7 mouse cellular contexts compared by ENCODE assay signal in genomic region chr5:125382673-125383558, GRCm38 (mm10). TPM values are rescaled to one million over a fixed set of nuclear protein-coding genes. Genes with fewer than 3 reads are reported as not detected.
DNase-seq lines count a peak whose midpoint lies in the region; ATAC-seq and TF ChIP-seq lines count a peak whose summit lies in the region.

No protein-coding gene starts in this region.

- WGBS in cerebellum, adult 2 months, result 32% methylated on average over 6 of the region's 6 CpGs
- WGBS in forebrain, embryonic 15.5 days, result 47% methylated on average over 6 of the region's 6 CpGs
- 48% methylated on average over 6 of the region's 6 CpGs for WGBS in intestine, embryonic 15.5 days
- 46% methylated on average over 6 of the region's 6 CpGs for WGBS in liver, embryonic 11.5 days

- DNase-seq in B cell, adult 2 months, result peak; percentile 66
- DNase-seq in ES-CJ7 (ENCODE audit: low read depth, low spot score), result peak; percentile 56
- DNase-seq in cerebellum, adult 2 months, result peak; percentile 63 to 69
- DNase-seq in liver, embryonic 11.5 days (ENCODE audit: low spot score), result no peak
- peak; percentile 40 to 48 for DNase-seq in natural killer cell, adult 2 months (ENCODE audit: low spot score in 2 of 2)

- H3K27me3 ChIP-seq in cerebellum, adult 2 months (ENCODE audit: control insufficient read depth, insufficient read depth, low read length), result no peaks in the 10 kb centered on the region
- no peaks in the 10 kb centered on the region for H3K27me3 ChIP-seq in forebrain, embryonic 15.5 days
- no peaks in the 10 kb centered on the region for H3K27me3 ChIP-seq in intestine, embryonic 15.5 days (replicated peaks)
- H3K27me3 ChIP-seq in liver, embryonic 11.5 days (replicated peaks; ENCODE audit: control insufficient read depth, insufficient read depth, low read length), result no peaks in the 10 kb centered on the region

- H3K4me3 ChIP-seq in cerebellum, adult 2 months (replicated peaks; ENCODE audit: insufficient read depth, low read depth, low read length), result no peak overlapping the region
- H3K4me3 ChIP-seq in forebrain, embryonic 15.5 days, result no peak overlapping the region
- no peak overlapping the region for H3K4me3 ChIP-seq in intestine, embryonic 15.5 days (replicated peaks)
- H3K4me3 ChIP-seq in liver, embryonic 11.5 days (ENCODE audit: low read depth, low read length), result no peak overlapping the region

- no peak overlapping the region for H3K4me2 ChIP-seq in forebrain, embryonic 15.5 days (replicated peaks)
- H3K4me2 ChIP-seq in intestine, embryonic 15.5 days (replicated peaks), result no peak overlapping the region
- no peak overlapping the region for H3K4me2 ChIP-seq in liver, embryonic 11.5 days

- TF ChIP-seq CTCF in cerebellum, adult 2 months (IDR thresholded peaks at IDR 0.05; ENCODE audit: borderline replicate concordance, insufficient read depth, low read depth, low read length), result peak; percentile 80

- peak; percentile 29; the same call in 1 of the 2 replicates for TF ChIP-seq POLR2A in cerebellum, adult 2 months (IDR thresholded peaks at IDR 0.05; ENCODE audit: borderline replicate concordance, insufficient read depth, low read length)

- peaks cover 22% of the 10 kb centered on the region for H3K36me3 ChIP-seq in forebrain, embryonic 15.5 days
- H3K36me3 ChIP-seq in intestine, embryonic 15.5 days, result peaks cover 8% of the 10 kb centered on the region; the same call in 1 of the 2 replicates
- H3K36me3 ChIP-seq in liver, embryonic 11.5 days (ENCODE audit: control insufficient read depth, insufficient read depth, low read length), result peaks cover 6% of the 10 kb centered on the region

- no peaks in the 10 kb centered on the region for H3K9me3 ChIP-seq in forebrain, embryonic 15.5 days
- no peaks in the 10 kb centered on the region for H3K9me3 ChIP-seq in intestine, embryonic 15.5 days
- H3K9me3 ChIP-seq in liver, embryonic 11.5 days (ENCODE audit: control insufficient read depth, low read length), result no peaks in the 10 kb centered on the region

- no peak overlapping the region for H3K27ac ChIP-seq in cerebellum, adult 2 months (ENCODE audit: insufficient read depth, low read length)
- H3K27ac ChIP-seq in forebrain, embryonic 15.5 days (replicated peaks), result no peak overlapping the region
- H3K27ac ChIP-seq in intestine, embryonic 15.5 days, result peak overlapping the region; percentile 1; the same call in 1 of the 2 replicates
- no peak overlapping the region for H3K27ac ChIP-seq in liver, embryonic 11.5 days (ENCODE audit: low read depth, low read length)

- H3K4me1 ChIP-seq in cerebellum, adult 2 months (ENCODE audit: control insufficient read depth, insufficient read depth, low read length), result peaks cover 3% of the 10 kb centered on the region; the same call in 1 of the 2 replicates
- peaks cover 23% of the 10 kb centered on the region for H3K4me1 ChIP-seq in forebrain, embryonic 15.5 days
- H3K4me1 ChIP-seq in intestine, embryonic 15.5 days (replicated peaks), result no peaks in the 10 kb centered on the region
- H3K4me1 ChIP-seq in liver, embryonic 11.5 days (replicated peaks; ENCODE audit: control insufficient read depth, insufficient read depth, low read length), result no peaks in the 10 kb centered on the region

- H3K9ac ChIP-seq in forebrain, embryonic 15.5 days (replicated peaks), result no peak overlapping the region
- no peak overlapping the region for H3K9ac ChIP-seq in intestine, embryonic 15.5 days
- no peak overlapping the region for H3K9ac ChIP-seq in liver, embryonic 11.5 days (ENCODE audit: low read depth, low read length)

- ATAC-seq in forebrain, embryonic 15.5 days (replicated peaks), result 0 out of 2 replicates have a peak, but pooled peaks have one; percentile 43
- ATAC-seq in intestine, embryonic 15.5 days, result peak; percentile 71
- peak; percentile 62 for ATAC-seq in liver, embryonic 11.5 days (replicated peaks; ENCODE audit: low FRiP score)

RNA-seq across cellular contexts. Expression of gene Gm10382, which starts 6.2 kb away (rescaled TPM):
- 0.28 and 0.41 TPM in 2 replicates for polyA plus RNA-seq in cerebellum, adult 2 months (2012; rRNA removed)
- polyA plus RNA-seq in forebrain, embryonic 15.5 days (2015; fragmentation: Nextera tagmentation; extraction: Ambion mirVana), result 0.55 TPM in 2 replicates
- polyA plus RNA-seq in intestine, embryonic 15.5 days (2015; fragmentation: Nextera tagmentation; extraction: Ambion mirVana), result 0.23 and 0.40 TPM in 2 replicates
- polyA plus RNA-seq in liver, embryonic 11.5 days (2014; fragmentation: Nextera tagmentation; extraction: Ambion mirVana), result 0.18 and 0.34 TPM in 2 replicates

RNA-seq across cellular contexts. Expression of gene Ubc, which starts 7.1 kb away (rescaled TPM):
- 1,009 and 1,093 TPM in 2 replicates for polyA plus RNA-seq in cerebellum, adult 2 months (2012; rRNA removed)
- 1,235 and 1,278 TPM in 2 replicates for polyA plus RNA-seq in forebrain, embryonic 15.5 days (2015; fragmentation: Nextera tagmentation; extraction: Ambion mirVana)
- polyA plus RNA-seq in intestine, embryonic 15.5 days (2015; fragmentation: Nextera tagmentation; extraction: Ambion mirVana), result 875 and 888 TPM in 2 replicates
- 772 and 827 TPM in 2 replicates for polyA plus RNA-seq in liver, embryonic 11.5 days (2014; fragmentation: Nextera tagmentation; extraction: Ambion mirVana)

RNA-seq across cellular contexts. Expression of gene Scarb1, which starts 42.0 kb away (rescaled TPM):
- 16.8 and 19.9 TPM in 2 replicates for polyA plus RNA-seq in cerebellum, adult 2 months (2012; rRNA removed)
- 27.7 and 28.5 TPM in 2 replicates for polyA plus RNA-seq in forebrain, embryonic 15.5 days (2015; fragmentation: Nextera tagmentation; extraction: Ambion mirVana)
- 59.3 and 70.0 TPM in 2 replicates for polyA plus RNA-seq in intestine, embryonic 15.5 days (2015; fragmentation: Nextera tagmentation; extraction: Ambion mirVana)
- 104 and 108 TPM in 2 replicates for polyA plus RNA-seq in liver, embryonic 11.5 days (2014; fragmentation: Nextera tagmentation; extraction: Ambion mirVana)

RNA-seq across cellular contexts. Expression of gene Dhx37, which starts 51.0 kb away (rescaled TPM):
- polyA plus RNA-seq in cerebellum, adult 2 months (2012; rRNA removed), result 19.6 and 21.4 TPM in 2 replicates
- 11.3 and 13.4 TPM in 2 replicates for polyA plus RNA-seq in forebrain, embryonic 15.5 days (2015; fragmentation: Nextera tagmentation; extraction: Ambion mirVana)
- 10.7 and 11.3 TPM in 2 replicates for polyA plus RNA-seq in intestine, embryonic 15.5 days (2015; fragmentation: Nextera tagmentation; extraction: Ambion mirVana)
- polyA plus RNA-seq in liver, embryonic 11.5 days (2014; fragmentation: Nextera tagmentation; extraction: Ambion mirVana), result 18.5 and 19.4 TPM in 2 replicates

RNA-seq across cellular contexts. Expression of gene Bri3bp, which starts 58.5 kb away (rescaled TPM):
- polyA plus RNA-seq in cerebellum, adult 2 months (2012; rRNA removed), result 37.1 and 39.1 TPM in 2 replicates
- 35.9 and 38.0 TPM in 2 replicates for polyA plus RNA-seq in forebrain, embryonic 15.5 days (2015; fragmentation: Nextera tagmentation; extraction: Ambion mirVana)
- 59.6 and 60.4 TPM in 2 replicates for polyA plus RNA-seq in intestine, embryonic 15.5 days (2015; fragmentation: Nextera tagmentation; extraction: Ambion mirVana)
- polyA plus RNA-seq in liver, embryonic 11.5 days (2014; fragmentation: Nextera tagmentation; extraction: Ambion mirVana), result 63.6 and 67.9 TPM in 2 replicates
